Mouse (Mus musculus) heart, embryonic 14.5 days (tissue): ENCODE data around the gene Alg5. TPM values are rescaled to one million over a fixed set of nuclear protein-coding genes. Genes with fewer than 3 reads are reported as not detected.

Source experiments
- ATAC-seq: fragments of 200-750 bp; cut with Nextera tagmentation; 2 replicates; pipeline ENCODE4 v1.8.0; 2017; ENCODE audit warnings: low read depth, moderate TSS enrichment; ENCODE audit not compliant: insufficient number of reproducible peaks, insufficient read depth, low FRiP score
- H3K27ac ChIP-seq, 2 experiments: fragments of 200-500 bp in 1 of 2; fragments of 300-500 bp in 1 of 2; sonication (generic) in 1 of 2; replicated peaks in 1 of 2; 2 replicates each; pipeline ENCODE4 v1.5.1; 2012 to 2014; ENCODE audit warnings: low read depth in 2 of 2, low read length in 2 of 2, control low read depth in 1 of 2, mild to moderate bottlenecking in 1 of 2, mixed read lengths in 1 of 2; ENCODE audit not compliant: control insufficient read depth in 1 of 2, insufficient read depth in 1 of 2
- H3K27me3 ChIP-seq: fragments of 300-500 bp; sonication (generic); 2 replicates; pipeline ENCODE4 v1.6.1; 2014; ENCODE audit warnings: mild to moderate bottlenecking, low read length, control low read depth; ENCODE audit not compliant: control insufficient read depth, insufficient read depth
- H3K36me3 ChIP-seq: fragments of 300-500 bp; sonication (generic); 2 replicates; pipeline ENCODE4 v1.6.1; 2014; ENCODE audit warnings: mild to moderate bottlenecking, control low read depth, low read length, mixed read lengths; ENCODE audit not compliant: control insufficient read depth, insufficient read depth
- H3K4me1 ChIP-seq, 2 experiments: fragments of 200-500 bp in 1 of 2; fragments of 300-500 bp in 1 of 2; sonication (generic) in 1 of 2; 2 replicates each; pipeline ENCODE4 v1.6.1; 2012 to 2014; ENCODE audit warnings: low read length in 2 of 2, control low read depth in 1 of 2, mixed read lengths in 1 of 2; ENCODE audit not compliant: control insufficient read depth in 2 of 2, insufficient read depth in 2 of 2
- H3K4me2 ChIP-seq: fragments of 300-500 bp; sonication (generic); 2 replicates; pipeline ENCODE4 v1.6.1; 2014; ENCODE audit warnings: mild to moderate bottlenecking, low read length
- H3K4me3 ChIP-seq, 2 experiments: fragments of 200-500 bp in 1 of 2; fragments of 300-500 bp in 1 of 2; sonication (generic) in 1 of 2; 2 replicates each; pipeline ENCODE4 v1.5.1; 2012 to 2014; ENCODE audit warnings: low read length in 2 of 2, mild to moderate bottlenecking in 2 of 2, control low read depth in 1 of 2, low read depth in 1 of 2, moderate library complexity in 1 of 2; ENCODE audit not compliant: control insufficient read depth in 1 of 2, insufficient read depth in 1 of 2
- H3K9ac ChIP-seq: fragments of 300-500 bp; sonication (generic); 2 replicates; pipeline ENCODE4 v1.6.1; 2014; ENCODE audit warnings: mild to moderate bottlenecking, low read length
- H3K9me3 ChIP-seq: fragments of 300-500 bp; sonication (generic); 2 replicates; pipeline ENCODE4 v1.6.1; 2016; ENCODE audit warnings: low read length, control low read depth; ENCODE audit not compliant: control insufficient read depth
- WGBS: fragments of 180-500 bp; shearing (Covaris S2); extraction: QIAGEN DNeasy Blood & Tissue Kit; methylation state at CpG from one replicate; pipeline ENCODE4 v1.1.7; 2014; 5-methylcytosine and 5-hydroxymethylcytosine counted together
- polyA plus RNA-seq: library from polyadenylated mRNA; unstranded; fragments of >200 nt; fragmentation: Nextera tagmentation; extraction: Ambion mirVana; gene quantifications from 2 replicates; pipeline ENCODE4 v1.2.1, GENCODE M21; 2014

Alg5 gene
- polyA plus RNA-seq, 1 experiment from 2014 or later: 41.6 TPM

DNA sequence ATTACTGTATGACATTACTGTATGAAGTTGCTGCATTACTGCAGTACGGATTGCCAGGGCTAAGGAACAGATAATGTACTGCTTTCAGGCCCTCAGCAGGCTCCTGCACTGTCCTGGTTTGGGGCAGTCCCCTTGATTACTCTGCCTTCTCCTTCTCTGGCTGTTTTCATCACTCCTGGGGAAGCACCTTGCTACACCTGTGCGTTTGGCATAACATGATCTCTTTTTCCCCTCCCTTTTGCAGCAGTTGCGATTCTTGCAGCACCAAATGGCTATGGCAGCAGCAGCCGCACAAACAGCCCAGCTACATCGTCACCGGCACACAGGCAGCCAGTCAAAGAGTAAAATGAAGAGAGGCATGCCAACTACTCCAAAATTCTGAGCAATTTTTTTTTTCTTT lies 7.2 kb upstream of the Alg5 start:
- no peak overlapping the region for H3K4me3 ChIP-seq
- H3K36me3 ChIP-seq: peaks cover 89% of the 10 kb centered on the region
- no peak overlapping the region for H3K9ac ChIP-seq
- no peak overlapping the region for H3K27ac ChIP-seq
- 90% methylated on average over 6 of the region's 6 CpGs for WGBS
- no peak overlapping the region for H3K4me2 ChIP-seq
- H3K9me3 ChIP-seq: no peaks in the 10 kb centered on the region
- H3K27me3 ChIP-seq: no peaks in the 10 kb centered on the region
- peaks cover 0 to 6% of the 10 kb centered on the region in 2 experiments; a peak in 1 of 4 replicates for H3K4me1 ChIP-seq
- no peak for ATAC-seq

DNA sequence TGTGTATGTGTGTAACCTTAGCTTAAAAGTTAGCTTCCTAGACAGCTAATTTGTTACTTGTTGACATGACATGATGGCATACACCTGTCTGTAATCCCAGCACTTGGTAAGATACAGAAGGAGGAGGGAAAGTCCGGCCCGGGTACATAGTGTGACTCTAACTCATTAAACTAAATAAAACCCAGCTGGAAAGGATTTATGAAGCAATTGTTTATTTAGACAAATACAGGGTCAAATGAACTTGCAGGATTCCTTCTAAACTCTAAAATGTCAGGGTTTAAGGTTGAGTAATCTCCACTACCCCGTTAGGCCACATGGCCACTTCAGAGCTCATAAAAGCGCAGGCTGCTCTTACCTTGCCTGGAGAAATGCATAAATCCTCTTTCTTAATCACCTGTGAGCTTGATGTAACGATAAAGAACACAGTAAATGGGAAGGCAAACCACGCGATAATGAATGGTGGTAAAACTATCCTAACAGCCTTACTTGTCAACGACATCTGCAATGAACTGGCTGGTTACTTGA lies 3.7 kb upstream of the Alg5 start:
- no peaks in the 10 kb centered on the region for H3K9me3 ChIP-seq
- H3K4me3 ChIP-seq: no peak overlapping the region
- H3K27me3 ChIP-seq: no peaks in the 10 kb centered on the region
- H3K4me1 ChIP-seq: peaks cover 0 to 12% of the 10 kb centered on the region in 2 experiments; a peak in 1 of 4 replicates
- WGBS: 89% methylated on average over 8 of the region's 8 CpGs
- H3K4me2 ChIP-seq: no peak overlapping the region
- H3K27ac ChIP-seq: no peak overlapping the region
- no peak for ATAC-seq
- no peak overlapping the region for H3K9ac ChIP-seq
- H3K36me3 ChIP-seq: peaks cover 68% of the 10 kb centered on the region

DNA sequence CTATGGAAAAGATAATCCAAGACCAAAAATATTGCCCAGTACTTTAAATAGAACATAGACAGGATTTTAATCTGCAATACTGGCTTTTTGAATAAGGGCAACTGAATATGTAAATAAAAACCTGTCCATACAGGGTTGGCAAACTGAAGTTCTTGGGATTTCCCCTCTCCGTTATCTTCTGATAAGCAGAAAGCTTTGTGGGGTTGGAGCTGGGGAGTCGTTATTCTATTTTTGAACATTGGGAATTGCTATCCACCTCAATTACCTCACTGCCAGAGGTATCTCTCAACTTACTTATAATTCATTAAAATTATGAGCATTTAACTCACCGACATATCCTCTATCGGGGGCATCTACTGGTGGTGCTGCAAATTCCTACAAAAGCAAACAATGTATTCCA lies 3.0 kb upstream of the Alg5 start:
- H3K27me3 ChIP-seq: no peaks in the 10 kb centered on the region
- WGBS: 62% methylated on average over 4 of the region's 4 CpGs
- no peak overlapping the region for H3K9ac ChIP-seq
- ATAC-seq: no peak
- H3K27ac ChIP-seq: no peak overlapping the region
- H3K4me3 ChIP-seq: no peak overlapping the region
- H3K9me3 ChIP-seq: no peaks in the 10 kb centered on the region
- peaks cover 0 to 12% of the 10 kb centered on the region in 2 experiments; a peak in 1 of 4 replicates for H3K4me1 ChIP-seq
- peaks cover 61% of the 10 kb centered on the region for H3K36me3 ChIP-seq
- H3K4me2 ChIP-seq: no peak overlapping the region

- no peaks in the 10 kb centered on the region for H3K9me3 ChIP-seq
- ATAC-seq: peak; percentile 94
- H3K27ac ChIP-seq: peak overlapping the region; percentile 98 to 100
- WGBS: 2% methylated on average over 82 of the region's 84 CpGs
- H3K4me3 ChIP-seq: peak overlapping the region; percentile 78 to 89
- no peaks in the 10 kb centered on the region for H3K27me3 ChIP-seq
- peaks cover 0 to 12% of the 10 kb centered on the region in 2 experiments; a peak in 1 of 4 replicates for H3K4me1 ChIP-seq
- peak overlapping the region; percentile 97 for H3K9ac ChIP-seq
- peak overlapping the region; percentile 90 for H3K4me2 ChIP-seq
- H3K36me3 ChIP-seq: peaks cover 51% of the 10 kb centered on the region
Measured at GRCm38 (mm10) chr3:54734411-54735246, 710 bp upstream of the Alg5 start.

GRCm38 (mm10) chr3:54736101-54736927 lies 975 bp downstream of the Alg5 start:
- H3K27me3 ChIP-seq: no peaks in the 10 kb centered on the region
- ATAC-seq: no peak
- H3K9ac ChIP-seq: peak overlapping the region; percentile 97
- peaks cover 0 to 12% of the 10 kb centered on the region in 2 experiments; a peak in 1 of 4 replicates for H3K4me1 ChIP-seq
- peaks cover 47% of the 10 kb centered on the region for H3K36me3 ChIP-seq
- WGBS: 56% methylated on average over 18 of the region's 18 CpGs
- peak overlapping the region; percentile 90 for H3K4me2 ChIP-seq
- H3K9me3 ChIP-seq: no peaks in the 10 kb centered on the region
- H3K4me3 ChIP-seq: peak overlapping the region; percentile 78 to 89
- H3K27ac ChIP-seq: peak overlapping the region; percentile 12 to 100; a peak in 2 of 4 replicates

- WGBS: 94% methylated on average over 8 of the region's 8 CpGs
- peaks cover 47% of the 10 kb centered on the region for H3K36me3 ChIP-seq
Measured at GRCm38 (mm10) chr3:54737317-54737716, 2.0 kb downstream of the Alg5 start.

GRCm38 (mm10) chr3:54741965-54742364 lies 6.6 kb downstream of the Alg5 start:
- Histone ChIP-seq H3K9ac (no peak overlapping the region), H3K4me1 (no peaks in the 10 kb centered on the region), H3K9me3 (no peaks in the 10 kb centered on the region), H3K27me3 (no peaks in the 10 kb centered on the region), H3K4me3 (no peak overlapping the region), H3K36me3 (peaks cover 80% of the 10 kb centered on the region), H3K27ac (no peak overlapping the region), H3K4me2 (no peak overlapping the region)
- ATAC-seq: no peak
- 97% methylated on average over 11 of the region's 11 CpGs for WGBS

More at GRCm38 (mm10) chr3:54737317-54737716, 2.0 kb downstream of the Alg5 start:
- no peak for ATAC-seq
- no peaks in the 10 kb centered on the region for H3K9me3 ChIP-seq
- no peak overlapping the region for H3K4me3 ChIP-seq
- no peaks in the 10 kb centered on the region for H3K27me3 ChIP-seq
- peaks cover 0 to 11% of the 10 kb centered on the region in 2 experiments; a peak in 1 of 4 replicates for H3K4me1 ChIP-seq
- no peak overlapping the region for H3K27ac ChIP-seq
- H3K9ac ChIP-seq: no peak overlapping the region
- H3K4me2 ChIP-seq: no peak overlapping the region
